Mouse (Mus musculus) brain, embryonic 14.5 days (tissue): ENCODE results near the gene Atp1b3.

Experiments used
- CTCF ChIP-seq: fragments of 200-500 bp; IDR thresholded peaks from 2 replicates; pipeline ENCODE4 v1.5.1; 2012; ENCODE audit warnings: inconsistent platforms, mild to moderate bottlenecking, moderate library complexity, borderline replicate concordance; ENCODE audit not compliant: insufficient read depth, insufficient read length; ENCODE audit errors: extremely low read depth
- POLR2A ChIP-seq: fragments of 200-500 bp; IDR thresholded peaks from 2 replicates; pipeline ENCODE4 v1.6.1; 2012; ENCODE audit warnings: mild to moderate bottlenecking, inconsistent platforms, borderline replicate concordance; ENCODE audit not compliant: poor library complexity, insufficient read depth, insufficient read length, severe bottlenecking; ENCODE audit errors: extremely low read depth

DNA sequence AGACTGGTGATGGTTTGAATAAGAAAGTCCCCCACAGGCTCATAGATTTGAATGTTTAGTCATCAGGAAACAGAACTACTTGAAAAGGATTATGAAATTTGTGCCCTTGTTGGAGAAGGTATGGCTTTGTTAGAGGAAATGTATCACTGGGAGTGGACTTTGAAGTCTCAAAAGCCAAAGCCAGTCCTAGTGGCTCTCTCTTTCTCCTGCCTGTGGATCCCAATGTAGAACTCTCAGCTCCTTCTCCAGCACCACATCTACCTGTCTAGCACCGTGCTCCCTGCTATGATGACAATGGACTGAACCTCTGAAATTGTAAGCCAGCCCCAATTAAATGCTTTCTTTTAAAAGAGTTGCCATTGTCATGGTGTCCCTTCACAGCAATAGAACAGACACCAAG is 12.9 kb upstream of the Atp1b3 start:
- no peak for TF ChIP-seq CTCF
- no peak for TF ChIP-seq POLR2A
